Mouse (Mus musculus) midbrain, embryonic 15.5 days (tissue): Measurements from ENCODE around the gene Gabpb2. TPM values are rescaled to one million over a fixed set of nuclear protein-coding genes. Genes with fewer than 3 reads are reported as not detected.

ENCODE experiments used
- ATAC-seq: fragments of 200-750 bp; cut with Nextera tagmentation; replicated peaks from 2 replicates; pipeline ENCODE4 v1.8.0; 2017; ENCODE audit warnings: moderate TSS enrichment
- H3K27ac ChIP-seq: fragments of 300-500 bp; sonication (generic); 2 replicates; pipeline ENCODE4 v1.5.1; 2015; ENCODE audit warnings: mild to moderate bottlenecking, inconsistent platforms
- H3K27me3 ChIP-seq: fragments of 300-500 bp; sonication (generic); replicated peaks from 2 replicates; pipeline ENCODE4 v1.6.1; 2015; ENCODE audit warnings: inconsistent platforms
- H3K36me3 ChIP-seq: fragments of 300-500 bp; sonication (generic); replicated peaks from 2 replicates; pipeline ENCODE4 v1.6.1; 2015; ENCODE audit warnings: inconsistent platforms
- H3K4me1 ChIP-seq: fragments of 300-500 bp; sonication (generic); 2 replicates; pipeline ENCODE4 v1.6.1; 2015; ENCODE audit warnings: inconsistent platforms
- H3K4me2 ChIP-seq: fragments of 300-500 bp; sonication (generic); 2 replicates; pipeline ENCODE4 v1.6.1; 2015; ENCODE audit warnings: inconsistent platforms, mild to moderate bottlenecking, moderate library complexity
- H3K4me3 ChIP-seq: fragments of 300-500 bp; sonication (generic); 2 replicates; pipeline ENCODE4 v1.5.1; 2015; ENCODE audit warnings: mild to moderate bottlenecking, inconsistent platforms
- H3K9ac ChIP-seq: fragments of 300-500 bp; sonication (generic); 2 replicates; pipeline ENCODE4 v1.6.1; 2015; ENCODE audit warnings: mild to moderate bottlenecking, inconsistent platforms
- H3K9me3 ChIP-seq: fragments of 300-500 bp; sonication (generic); 2 replicates; pipeline ENCODE4 v1.6.1; 2016; ENCODE audit warnings: inconsistent platforms
- WGBS: fragments of 180-500 bp; shearing (Covaris S2); methylation state at CpG from one replicate; pipeline ENCODE4 v1.1.7; 2015; ENCODE audit warnings: mixed read lengths; 5-methylcytosine and 5-hydroxymethylcytosine counted together
- polyA plus RNA-seq: library from polyadenylated mRNA; unstranded; fragments of >200 nt; fragmentation: Nextera tagmentation; extraction: Ambion mirVana; gene quantifications from 2 replicates; pipeline ENCODE4 v1.2.1, GENCODE M21; 2015

The Gabpb2 gene
- polyA plus RNA-seq, 1 experiment from 2014 or later = 3.4 TPM

- H3K27ac ChIP-seq = no peak overlapping the region
- H3K27me3 ChIP-seq = no peaks in the 10 kb centered on the region
- no peak overlapping the region for H3K9ac ChIP-seq
- no peaks in the 10 kb centered on the region for H3K9me3 ChIP-seq
- H3K4me2 ChIP-seq = no peak overlapping the region
- H3K4me1 ChIP-seq = 0 out of 2 replicates have a peak, but pooled peaks cover 2% of the 10 kb centered on the region
- H3K36me3 ChIP-seq = no peaks in the 10 kb centered on the region
- WGBS = 92% methylated on average over 5 of the region's 5 CpGs
- H3K4me3 ChIP-seq = no peak overlapping the region
- no peak for ATAC-seq
These were observed 38.8 kb downstream of the Gabpb2 start for GRCm38 (mm10) chr3:95178948-95179347.

GRCm38 (mm10) chr3:95177583-95177982, 40.1 kb downstream of the Gabpb2 start:
- Histone ChIP-seq H3K36me3 (peaks cover 4% of the 10 kb centered on the region; the same call in 1 of the 2 replicates), H3K4me3 (no peak overlapping the region), H3K27ac (no peak overlapping the region), H3K9me3 (no peaks in the 10 kb centered on the region), H3K4me2 (no peak overlapping the region), H3K4me1 (peaks cover 10% of the 10 kb centered on the region), H3K9ac (no peak overlapping the region), H3K27me3 (no peaks in the 10 kb centered on the region)
- ATAC-seq = no peak
- 80% methylated on average over 6 of the region's 6 CpGs for WGBS

GRCm38 (mm10) chr3:95176500-95176899, 41.2 kb downstream of the Gabpb2 start:
- no peak overlapping the region for H3K4me3 ChIP-seq
- H3K9me3 ChIP-seq = no peaks in the 10 kb centered on the region
- 0 out of 2 replicates have a peak, but pooled peaks cover 4% of the 10 kb centered on the region for H3K27me3 ChIP-seq
- H3K9ac ChIP-seq = no peak overlapping the region
- no peak for ATAC-seq
- H3K4me2 ChIP-seq = no peak overlapping the region
- H3K4me1 ChIP-seq = peaks cover 10% of the 10 kb centered on the region
- H3K36me3 ChIP-seq = peaks cover 11% of the 10 kb centered on the region; the same call in 1 of the 2 replicates
- 63% methylated on average over 3 of the region's 3 CpGs for WGBS
- no peak overlapping the region for H3K27ac ChIP-seq

GRCm38 (mm10) chr3:95174011-95174592, 43.6 kb downstream of the Gabpb2 start:
- ATAC-seq = peak; percentile 37
- peaks cover 27% of the 10 kb centered on the region for H3K27me3 ChIP-seq
- H3K4me3 ChIP-seq = no peak overlapping the region
- H3K4me1 ChIP-seq = peaks cover 10% of the 10 kb centered on the region
- H3K4me2 ChIP-seq = peak overlapping the region; percentile 21; the same call in 1 of the 2 replicates
- 9% methylated on average over 16 of the region's 16 CpGs for WGBS
- no peak overlapping the region for H3K9ac ChIP-seq
- H3K27ac ChIP-seq = no peak overlapping the region
- H3K9me3 ChIP-seq = no peaks in the 10 kb centered on the region
- H3K36me3 ChIP-seq = peaks cover 35% of the 10 kb centered on the region

GRCm38 (mm10) chr3:95173256-95173949, 44.3 kb downstream of the Gabpb2 start:
- Histone ChIP-seq H3K4me2 (peak overlapping the region; percentile 24), H3K9ac (no peak overlapping the region), H3K27me3 (peaks cover 34% of the 10 kb centered on the region), H3K27ac (0 out of 2 replicates have a peak overlapping the region, but pooled peaks have one; percentile 1), H3K36me3 (peaks cover 42% of the 10 kb centered on the region), H3K9me3 (no peaks in the 10 kb centered on the region), H3K4me3 (peak overlapping the region; percentile 6; the same call in 1 of the 2 replicates), H3K4me1 (peaks cover 10% of the 10 kb centered on the region)
- ATAC-seq = peak; percentile 46
- WGBS = 8% methylated on average over 58 of the region's 58 CpGs

DNA sequence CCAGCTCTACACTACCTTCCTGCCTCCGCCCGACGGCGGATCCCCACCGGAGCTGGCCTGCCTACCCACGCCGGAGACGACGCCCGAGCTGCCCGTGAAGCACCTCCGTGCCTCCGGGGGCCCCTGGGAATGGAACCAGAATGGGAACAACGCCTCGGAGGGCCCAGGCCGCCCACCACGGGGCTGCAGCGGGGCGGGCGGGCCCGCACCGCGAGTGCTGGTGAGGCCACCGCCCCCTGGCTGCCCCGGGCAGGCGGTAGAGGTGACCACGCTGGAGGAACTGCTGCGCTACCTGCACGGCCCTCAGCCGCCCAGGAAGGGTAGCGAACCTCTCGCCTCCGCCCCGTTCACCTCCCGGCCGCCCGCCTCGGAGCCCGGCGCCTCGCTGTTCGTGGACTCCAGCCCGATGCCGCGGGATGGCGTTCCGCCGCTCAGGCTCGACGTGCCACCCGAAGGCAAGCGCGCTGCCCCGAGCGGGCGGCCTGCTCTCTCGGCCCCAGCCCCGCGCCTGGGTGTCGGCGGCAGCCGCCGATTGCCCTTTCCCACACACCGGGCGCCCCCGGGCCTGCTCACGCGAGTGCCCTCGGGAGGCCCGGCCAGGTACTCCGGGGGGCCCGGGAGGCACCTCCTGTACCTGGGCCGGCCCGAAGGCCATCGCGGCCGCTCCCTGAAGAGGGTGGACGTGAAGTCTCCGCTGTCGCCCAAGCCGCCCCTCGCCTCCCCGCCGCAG, 45.0 kb downstream of the Gabpb2 start:
- Histone ChIP-seq H3K4me1 (peaks cover 10% of the 10 kb centered on the region), H3K9ac (no peak overlapping the region), H3K27me3 (peaks cover 34% of the 10 kb centered on the region), H3K9me3 (no peaks in the 10 kb centered on the region), H3K4me3 (no peak overlapping the region), H3K36me3 (peaks cover 47% of the 10 kb centered on the region), H3K4me2 (no peak overlapping the region), H3K27ac (no peak overlapping the region)
- no peak for ATAC-seq
- 20% methylated on average over 68 of the region's 84 CpGs for WGBS

GRCm38 (mm10) chr3:95171105-95171504, 46.6 kb downstream of the Gabpb2 start:
- no peak overlapping the region for H3K4me2 ChIP-seq
- no peak for ATAC-seq
- WGBS = 87% methylated on average over 6 of the region's 6 CpGs

DNA sequence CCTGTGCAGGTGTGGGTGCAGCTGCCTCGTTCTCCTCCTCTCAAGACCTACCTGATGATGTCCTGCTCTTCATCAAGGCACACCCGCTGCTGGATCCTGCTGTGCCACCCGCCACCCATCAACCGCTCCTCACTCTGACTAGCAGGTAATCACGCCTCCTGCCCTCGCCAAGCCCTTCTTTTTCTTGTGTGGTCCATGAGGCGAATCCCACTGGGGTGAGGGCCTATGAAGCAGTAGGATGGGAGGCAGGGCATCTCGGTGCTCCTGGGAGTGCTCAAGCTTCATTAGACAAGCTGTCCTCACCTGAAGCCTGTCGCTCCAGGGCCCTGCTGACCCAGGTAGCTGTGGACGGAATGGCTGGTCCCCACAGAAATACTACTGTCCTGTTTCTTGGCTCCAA, 47.7 kb downstream of the Gabpb2 start:
- Histone ChIP-seq H3K27ac (no peak overlapping the region), H3K4me2 (no peak overlapping the region), H3K9ac (no peak overlapping the region), H3K27me3 (peaks cover 34% of the 10 kb centered on the region), H3K4me3 (no peak overlapping the region), H3K36me3 (peaks cover 66% of the 10 kb centered on the region), H3K4me1 (peaks cover 10% of the 10 kb centered on the region), H3K9me3 (no peaks in the 10 kb centered on the region)
- WGBS = 94% methylated on average over 10 of the region's 10 CpGs
- ATAC-seq = no peak

More at GRCm38 (mm10) chr3:95171105-95171504, 46.6 kb downstream of the Gabpb2 start:
- Histone ChIP-seq H3K4me3 (no peak overlapping the region), H3K9ac (no peak overlapping the region), H3K27me3 (peaks cover 34% of the 10 kb centered on the region), H3K27ac (no peak overlapping the region), H3K4me1 (peaks cover 10% of the 10 kb centered on the region), H3K9me3 (no peaks in the 10 kb centered on the region), H3K36me3 (peaks cover 57% of the 10 kb centered on the region)

DNA sequence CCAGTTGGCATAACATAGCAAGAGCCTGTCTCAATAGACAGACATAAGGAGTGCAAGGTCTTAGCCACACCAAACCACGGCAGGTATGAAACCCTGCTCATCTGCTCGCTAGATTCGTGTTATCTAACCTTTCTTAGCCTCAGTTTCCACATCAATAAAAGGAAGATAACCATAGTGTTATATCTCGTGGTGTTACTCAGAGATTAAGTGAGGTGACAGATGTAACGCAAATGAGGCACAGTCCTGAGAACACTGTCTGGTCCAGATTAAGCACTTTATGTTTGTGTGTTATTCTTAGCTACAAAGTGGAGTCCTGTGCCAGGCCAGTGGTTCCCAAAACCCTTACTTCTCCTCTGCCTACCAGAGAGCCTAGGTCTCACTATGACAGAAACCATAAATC, 52.9 kb downstream of the Gabpb2 start:
- Histone ChIP-seq H3K4me2 (no peak overlapping the region), H3K9me3 (no peaks in the 10 kb centered on the region), H3K27me3 (peaks cover 14% of the 10 kb centered on the region), H3K9ac (no peak overlapping the region), H3K27ac (no peak overlapping the region), H3K4me1 (peaks cover 31% of the 10 kb centered on the region), H3K4me3 (no peak overlapping the region), H3K36me3 (peaks cover 40% of the 10 kb centered on the region)
- WGBS = 86% methylated on average over 5 of the region's 5 CpGs
- no peak for ATAC-seq

DNA sequence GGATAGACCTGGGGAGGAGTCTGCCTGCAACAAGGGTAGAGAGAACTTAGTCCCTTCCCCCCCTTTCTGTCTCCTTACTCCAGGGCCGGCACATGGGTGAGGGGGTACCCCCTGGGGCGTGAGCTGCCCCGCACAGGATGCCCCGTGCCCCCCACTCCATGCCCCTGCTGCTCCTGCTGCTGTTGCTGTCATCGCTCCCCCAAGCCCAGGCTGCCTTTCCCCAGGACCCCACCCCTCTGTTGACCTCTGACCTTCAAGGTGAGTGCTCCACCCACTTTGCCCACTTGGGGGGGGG, 53.5 kb downstream of the Gabpb2 start:
- no peak for ATAC-seq
- Histone ChIP-seq H3K9me3 (no peaks in the 10 kb centered on the region), H3K4me1 (peaks cover 38% of the 10 kb centered on the region), H3K27me3 (peaks cover 8% of the 10 kb centered on the region), H3K4me2 (peak overlapping the region; percentile 81; the same call in 1 of the 2 replicates), H3K27ac (no peak overlapping the region), H3K9ac (no peak overlapping the region), H3K4me3 (no peak overlapping the region), H3K36me3 (peaks cover 33% of the 10 kb centered on the region)
- 88% methylated on average over 3 of the region's 5 CpGs for WGBS

DNA sequence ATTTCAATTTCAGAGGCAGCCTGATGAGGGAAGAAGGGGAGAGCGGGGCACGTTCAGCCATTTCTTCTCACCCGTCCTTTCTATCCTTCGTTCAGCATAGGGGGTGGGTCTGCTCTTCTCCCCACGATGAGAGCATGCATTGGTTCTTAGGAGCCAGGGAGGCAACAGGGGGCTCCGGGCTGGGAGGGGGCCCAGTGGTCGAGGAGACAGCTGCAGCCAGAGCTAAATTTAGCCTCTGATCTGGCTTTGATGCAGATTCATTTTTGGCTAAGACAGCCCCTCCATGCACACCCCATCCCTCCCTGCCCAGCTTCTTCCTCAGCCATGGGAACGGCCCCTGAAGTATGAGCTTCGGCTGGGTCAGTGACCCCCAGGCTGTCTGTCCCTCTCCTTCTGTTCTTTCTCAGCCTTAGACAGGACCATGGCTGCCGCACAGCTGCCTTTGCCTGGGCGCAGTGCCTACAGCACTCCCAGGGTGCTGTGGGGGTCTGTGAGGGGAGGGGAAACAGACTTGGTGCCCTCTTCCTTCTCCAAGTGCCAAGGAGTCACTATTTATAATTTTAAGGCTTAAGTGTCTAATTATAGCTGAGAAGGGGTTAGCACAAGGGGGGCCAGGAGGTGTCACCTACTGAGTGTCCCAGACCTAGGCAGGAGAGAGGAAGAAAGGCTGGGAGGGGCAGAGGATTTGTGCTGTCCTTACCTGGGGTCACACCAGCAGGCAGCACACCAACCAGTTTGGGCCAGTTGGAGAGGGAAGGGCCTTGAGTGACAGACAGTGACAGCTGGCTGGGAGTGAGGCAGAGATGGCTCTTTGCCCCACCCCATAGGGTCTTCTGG, 54.1 kb downstream of the Gabpb2 start:
- no peak for ATAC-seq
- Histone ChIP-seq H3K36me3 (peaks cover 28% of the 10 kb centered on the region), H3K4me1 (peaks cover 38% of the 10 kb centered on the region), H3K27ac (peak overlapping the region; percentile 32), H3K4me2 (peak overlapping the region; percentile 81), H3K9me3 (no peaks in the 10 kb centered on the region), H3K9ac (peak overlapping the region; percentile 64), H3K4me3 (peak overlapping the region; percentile 71), H3K27me3 (peaks cover 3% of the 10 kb centered on the region; the same call in 1 of the 2 replicates)
- WGBS = 52% methylated on average over 11 of the region's 11 CpGs

DNA sequence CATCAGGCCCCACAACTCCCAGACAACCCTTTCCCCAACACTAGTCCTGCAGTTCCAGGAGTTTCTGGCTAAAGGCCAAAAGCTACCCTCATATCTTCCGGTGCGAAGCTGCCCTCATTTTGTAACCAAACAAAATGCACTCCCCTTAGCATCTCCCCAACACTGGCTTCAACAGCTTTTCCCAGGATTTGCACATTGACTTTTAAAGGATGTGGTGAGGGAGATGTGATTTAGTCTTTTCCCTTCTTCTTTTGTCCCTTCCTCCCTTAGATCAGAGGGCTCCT, 55.4 kb downstream of the Gabpb2 start:
- H3K36me3 ChIP-seq = peaks cover 17% of the 10 kb centered on the region
- ATAC-seq = no peak
- peaks cover 38% of the 10 kb centered on the region for H3K4me1 ChIP-seq
- H3K4me2 ChIP-seq = peak overlapping the region; percentile 81
- H3K9me3 ChIP-seq = no peaks in the 10 kb centered on the region
- WGBS = 12% methylated on average over 2 of the region's 2 CpGs
- peak overlapping the region; percentile 64 for H3K9ac ChIP-seq
- peak overlapping the region; percentile 81 for H3K27ac ChIP-seq
- H3K27me3 ChIP-seq = no peaks in the 10 kb centered on the region
- peak overlapping the region; percentile 71 for H3K4me3 ChIP-seq
